Mouse (Mus musculus): Measurements from ENCODE around the gene Tuba1a. TPM values are rescaled to one million over a fixed set of nuclear protein-coding genes. Genes with fewer than 3 reads are reported as not detected.
"Not testable (repeated sequence)": the region's sequence is repeated elsewhere in the genome, so short reads cannot be mapped to it uniquely, and the experiment has no call there.

Gene Tuba1a
- polyA plus RNA-seq, 1 experiment from 2014 or later = 1,167 TPM

GRCm38 (mm10) chr15:98930017-98930734 is 23.3 kb downstream of the Tuba1a start:
- WGBS = 37% methylated on average over 8 of the region's 8 CpGs
- no peak for ATAC-seq (ENCODE audit: insufficient read depth)
- H3K4me3 ChIP-seq (ENCODE audit: low read depth, low read length) = no peak overlapping the region
- 0 out of 2 replicates have a peak overlapping the region, but pooled peaks have one; percentile 13 for H3K9ac ChIP-seq
- peaks cover 18% of the 10 kb centered on the region for H3K36me3 ChIP-seq (ENCODE audit: insufficient read depth)
- DNase-seq = no peak
- peaks cover 1% of the 10 kb centered on the region; the same call in 1 of the 2 replicates for H3K4me1 ChIP-seq (ENCODE audit: insufficient read depth)
- no peaks in the 10 kb centered on the region for H3K27me3 ChIP-seq (ENCODE audit: insufficient read depth, low read length)
- H3K27ac ChIP-seq (ENCODE audit: low read depth) = no peak overlapping the region
- no peak overlapping the region for H3K4me2 ChIP-seq
- TF ChIP-seq CTCF (IDR thresholded peaks at IDR 0.05; ENCODE audit: low read depth) = no peak
- H3K9me3 ChIP-seq (ENCODE audit: low read depth, low read length) = no peaks in the 10 kb centered on the region

- peak; percentile 81 for TF ChIP-seq CTCF (IDR thresholded peaks at IDR 0.05; ENCODE audit: low read depth)
- Histone ChIP-seq H3K27me3 (ENCODE audit: insufficient read depth, low read length) (no peaks in the 10 kb centered on the region), H3K36me3 (ENCODE audit: insufficient read depth) (peaks cover 18% of the 10 kb centered on the region), H3K4me1 (ENCODE audit: insufficient read depth) (no peaks in the 10 kb centered on the region), H3K4me2 (0 out of 2 replicates have a peak overlapping the region, but pooled peaks have one; percentile 15), H3K27ac (ENCODE audit: low read depth) (no peak overlapping the region), H3K4me3 (ENCODE audit: low read depth, low read length) (no peak overlapping the region), H3K9me3 (ENCODE audit: low read depth, low read length) (no peaks in the 10 kb centered on the region), H3K9ac (no peak overlapping the region)
- ATAC-seq (ENCODE audit: insufficient read depth) (peak; percentile 69), DNase-seq (peak; percentile 90)
- WGBS = 13% methylated on average over 13 of the region's 13 CpGs
Measured at GRCm38 (mm10) chr15:98928598-98929240, 24.8 kb downstream of the Tuba1a start.

GRCm38 (mm10) chr15:98927566-98927965 is 25.9 kb downstream of the Tuba1a start:
- TF ChIP-seq CTCF (IDR thresholded peaks at IDR 0.05; ENCODE audit: low read depth) = no peak
- no peak for ATAC-seq (ENCODE audit: insufficient read depth)
- Histone ChIP-seq H3K27ac (ENCODE audit: low read depth) (no peak overlapping the region), H3K9ac (no peak overlapping the region), H3K4me3 (ENCODE audit: low read depth, low read length) (no peak overlapping the region), H3K27me3 (ENCODE audit: insufficient read depth, low read length) (no peaks in the 10 kb centered on the region), H3K4me1 (ENCODE audit: insufficient read depth) (no peaks in the 10 kb centered on the region), H3K4me2 (no peak overlapping the region), H3K9me3 (ENCODE audit: low read depth, low read length) (no peaks in the 10 kb centered on the region), H3K36me3 (ENCODE audit: insufficient read depth) (peaks cover 13% of the 10 kb centered on the region)
- 79% methylated on average over 5 of the region's 5 CpGs for WGBS
- DNase-seq = no peak

- no peaks in the 10 kb centered on the region for H3K36me3 ChIP-seq (ENCODE audit: insufficient read depth)
- no peak for TF ChIP-seq CTCF (IDR thresholded peaks at IDR 0.05; ENCODE audit: low read depth)
- DNase-seq (no peak), ATAC-seq (ENCODE audit: insufficient read depth) (no peak)
- 54% methylated on average over 3 of the region's 3 CpGs for WGBS
- no peaks in the 10 kb centered on the region for H3K4me1 ChIP-seq (ENCODE audit: insufficient read depth)
- no peak overlapping the region for H3K4me2 ChIP-seq
- H3K27me3 ChIP-seq (ENCODE audit: insufficient read depth, low read length) = no peaks in the 10 kb centered on the region
- no peak overlapping the region for H3K9ac ChIP-seq
- no peak overlapping the region for H3K27ac ChIP-seq (ENCODE audit: low read depth)
- no peak overlapping the region for H3K4me3 ChIP-seq (ENCODE audit: low read depth, low read length)
- H3K9me3 ChIP-seq (ENCODE audit: low read depth, low read length) = no peaks in the 10 kb centered on the region
Measured at GRCm38 (mm10) chr15:98924682-98925081, 28.8 kb downstream of the Tuba1a start.

- no peak for ATAC-seq (ENCODE audit: insufficient read depth)
- Histone ChIP-seq H3K36me3 (ENCODE audit: insufficient read depth) (no peaks in the 10 kb centered on the region), H3K4me1 (ENCODE audit: insufficient read depth) (no peaks in the 10 kb centered on the region), H3K9ac (no peak overlapping the region), H3K9me3 (ENCODE audit: low read depth, low read length) (no peaks in the 10 kb centered on the region), H3K4me3 (ENCODE audit: low read depth, low read length) (no peak overlapping the region), H3K27me3 (ENCODE audit: insufficient read depth, low read length) (no peaks in the 10 kb centered on the region), H3K4me2 (no peak overlapping the region), H3K27ac (ENCODE audit: low read depth) (no peak overlapping the region)
- TF ChIP-seq CTCF (IDR thresholded peaks at IDR 0.05; ENCODE audit: low read depth) = no peak
- 66% methylated on average over 2 of the region's 2 CpGs for WGBS
- no peak for DNase-seq
Measured at GRCm38 (mm10) chr15:98923031-98923537, 30.4 kb downstream of the Tuba1a start.

GRCm38 (mm10) chr15:98922581-98922980 is 30.9 kb downstream of the Tuba1a start:
- Histone ChIP-seq H3K4me1 (ENCODE audit: insufficient read depth) (no peaks in the 10 kb centered on the region), H3K4me2 (no peak overlapping the region), H3K27ac (ENCODE audit: low read depth) (no peak overlapping the region), H3K9me3 (ENCODE audit: low read depth, low read length) (no peaks in the 10 kb centered on the region), H3K9ac (no peak overlapping the region), H3K36me3 (ENCODE audit: insufficient read depth) (no peaks in the 10 kb centered on the region), H3K27me3 (ENCODE audit: insufficient read depth, low read length) (no peaks in the 10 kb centered on the region), H3K4me3 (ENCODE audit: low read depth, low read length) (no peak overlapping the region)
- WGBS = 30% methylated on average over 3 of the region's 3 CpGs
- DNase-seq (no peak), ATAC-seq (ENCODE audit: insufficient read depth) (no peak)
- TF ChIP-seq CTCF (IDR thresholded peaks at IDR 0.05; ENCODE audit: low read depth) = no peak

- no peaks in the 10 kb centered on the region for H3K27me3 ChIP-seq (ENCODE audit: insufficient read depth, low read length)
- H3K4me2 ChIP-seq = no peak overlapping the region
- DNase-seq = no peak
- H3K4me3 ChIP-seq (ENCODE audit: low read depth, low read length) = no peak overlapping the region
- H3K36me3 ChIP-seq (ENCODE audit: insufficient read depth) = no peaks in the 10 kb centered on the region
- TF ChIP-seq CTCF (IDR thresholded peaks at IDR 0.05; ENCODE audit: low read depth) = no peak
- ATAC-seq (ENCODE audit: insufficient read depth) = no peak
- 79% methylated on average over 5 of the region's 5 CpGs for WGBS
- H3K27ac ChIP-seq (ENCODE audit: low read depth) = no peak overlapping the region
- H3K9me3 ChIP-seq (ENCODE audit: low read depth, low read length) = no peaks in the 10 kb centered on the region
- H3K9ac ChIP-seq = no peak overlapping the region
- H3K4me1 ChIP-seq (ENCODE audit: insufficient read depth) = no peaks in the 10 kb centered on the region; the same call in 1 of the 2 replicates
Measured at GRCm38 (mm10) chr15:98921510-98921909, 32.0 kb downstream of the Tuba1a start.

GRCm38 (mm10) chr15:98918499-98918895 is 35.0 kb downstream of the Tuba1a start:
- not testable (repeated sequence) for H3K27me3 ChIP-seq (ENCODE audit: insufficient read depth, low read length); H3K36me3 ChIP-seq (ENCODE audit: insufficient read depth); H3K9me3 ChIP-seq (ENCODE audit: low read depth, low read length); ATAC-seq (ENCODE audit: insufficient read depth); DNase-seq; H3K4me1 ChIP-seq (ENCODE audit: insufficient read depth)
- 22% methylated on average over 8 of the region's 8 CpGs for WGBS
- Histone ChIP-seq H3K27ac (ENCODE audit: low read depth) (peak overlapping the region; percentile 78), H3K4me3 (ENCODE audit: low read depth, low read length) (peak overlapping the region; percentile 86), H3K4me2 (peak overlapping the region; percentile 86), H3K9ac (peak overlapping the region; percentile 45)
